Mouse (Mus musculus): ENCODE data around the gene Map2k4. TPM values are rescaled to one million over a fixed set of nuclear protein-coding genes. Genes with fewer than 3 reads are reported as not detected.

The Map2k4 gene
- 77.8 and 83.4 TPM in 2 replicates for polyA plus RNA-seq (2015; fragmentation: Nextera tagmentation; extraction: Ambion mirVana)

DNA sequence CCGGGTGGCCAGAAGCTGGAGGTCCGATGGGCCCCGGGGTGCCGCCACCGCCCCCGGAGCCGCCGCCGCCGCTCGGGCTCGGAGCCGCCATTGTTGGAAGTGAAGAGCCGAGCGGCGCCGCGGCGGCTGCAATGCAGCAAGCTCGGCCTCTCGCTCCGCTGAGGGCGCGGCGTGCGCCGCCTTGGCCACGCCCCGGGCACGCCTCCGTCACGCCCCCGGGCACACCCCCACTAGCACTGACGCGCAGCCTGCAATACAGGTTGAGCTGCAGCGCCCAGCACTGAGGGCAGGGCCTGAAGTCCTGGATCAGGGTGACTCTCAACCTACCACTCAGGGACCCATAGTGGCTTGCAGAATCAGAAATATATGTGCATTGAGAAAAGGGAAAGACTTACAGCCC is at the start of gene Map2k4:
Map2k4 (minus strand) TSS at position 144 of the 400 bp plus-strand sequence.
- peak; percentile 100 for ATAC-seq (replicated peaks)
- Histone ChIP-seq H3K4me2 (replicated peaks) (peak within 1 kb of the TSS; percentile 67), H3K27ac (replicated peaks) (peak within 1 kb of the TSS; percentile 85), H3K9me3 (no peaks in the 10 kb centered on the region), H3K4me1 (peaks cover 21% of the 10 kb centered on the region), H3K4me3 (peak within 1 kb of the TSS; percentile 89), H3K27me3 (no peaks in the 10 kb centered on the region), H3K36me3 (no peaks in the 10 kb centered on the region), H3K9ac (replicated peaks) (peak within 1 kb of the TSS; percentile 94)
- 0% methylated on average over 23 of the region's 36 CpGs for WGBS

GRCm38 (mm10) chr11:65824556-65824955 is 36.5 kb upstream of the Map2k4 start:
- Histone ChIP-seq H3K4me1 (no peaks in the 10 kb centered on the region), H3K4me2 (replicated peaks) (no peak overlapping the region), H3K9ac (replicated peaks) (no peak overlapping the region), H3K4me3 (no peak overlapping the region), H3K36me3 (peaks cover 30% of the 10 kb centered on the region), H3K27me3 (no peaks in the 10 kb centered on the region), H3K9me3 (no peaks in the 10 kb centered on the region), H3K27ac (replicated peaks) (no peak overlapping the region)
- ATAC-seq (replicated peaks), result no peak
- WGBS, result 94% methylated on average over 3 of the region's 3 CpGs

DNA sequence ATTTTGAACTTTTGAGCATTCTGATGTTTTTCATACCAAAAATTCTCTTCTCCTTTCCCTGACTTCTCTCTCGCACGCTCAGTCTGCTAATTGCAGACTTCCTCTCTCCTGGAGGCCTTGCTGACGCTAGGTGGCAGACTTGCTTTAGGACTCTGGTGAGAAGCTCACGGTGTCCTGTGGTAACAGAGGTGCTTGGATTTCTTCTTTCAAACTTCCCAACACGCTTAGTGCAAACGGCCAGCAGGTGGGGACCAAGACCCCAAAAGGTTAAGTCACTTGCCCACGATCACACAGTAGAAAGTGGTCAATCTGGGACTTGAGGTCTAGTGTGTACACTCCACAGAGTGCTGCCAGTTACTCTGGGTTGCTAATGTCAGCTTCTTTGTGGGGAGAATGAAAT is 32.8 kb upstream of the Map2k4 start:
- Histone ChIP-seq H3K27me3 (no peaks in the 10 kb centered on the region), H3K9ac (replicated peaks) (no peak overlapping the region), H3K4me3 (no peak overlapping the region), H3K27ac (replicated peaks) (no peak overlapping the region), H3K4me1 (peaks cover 12% of the 10 kb centered on the region), H3K4me2 (replicated peaks) (no peak overlapping the region), H3K36me3 (peaks cover 29% of the 10 kb centered on the region), H3K9me3 (no peaks in the 10 kb centered on the region)
- 9% methylated on average over 7 of the region's 7 CpGs for WGBS
- peak; percentile 83 for ATAC-seq (replicated peaks)

GRCm38 (mm10) chr11:65820280-65820679 is 32.2 kb upstream of the Map2k4 start:
- H3K4me3 ChIP-seq, result no peak overlapping the region
- no peaks in the 10 kb centered on the region for H3K9me3 ChIP-seq
- H3K27me3 ChIP-seq, result no peaks in the 10 kb centered on the region
- ATAC-seq (replicated peaks), result peak; percentile 42; the same call in 1 of the 2 replicates
- no peak overlapping the region for H3K4me2 ChIP-seq (replicated peaks)
- peaks cover 18% of the 10 kb centered on the region for H3K4me1 ChIP-seq
- no peak overlapping the region for H3K27ac ChIP-seq (replicated peaks)
- WGBS, result 67% methylated on average over 5 of the region's 5 CpGs
- H3K36me3 ChIP-seq, result peaks cover 29% of the 10 kb centered on the region
- H3K9ac ChIP-seq (replicated peaks), result no peak overlapping the region

- 86% methylated on average over 1 of the region's 1 CpGs for WGBS
- Histone ChIP-seq H3K9me3 (no peaks in the 10 kb centered on the region), H3K36me3 (peaks cover 24% of the 10 kb centered on the region), H3K4me2 (replicated peaks) (no peak overlapping the region), H3K27ac (replicated peaks) (no peak overlapping the region), H3K4me3 (no peak overlapping the region), H3K9ac (replicated peaks) (no peak overlapping the region), H3K4me1 (peaks cover 20% of the 10 kb centered on the region), H3K27me3 (no peaks in the 10 kb centered on the region)
- no peak for ATAC-seq (replicated peaks)
These were observed 30.1 kb upstream of the Map2k4 start for GRCm38 (mm10) chr11:65818193-65818592.

DNA sequence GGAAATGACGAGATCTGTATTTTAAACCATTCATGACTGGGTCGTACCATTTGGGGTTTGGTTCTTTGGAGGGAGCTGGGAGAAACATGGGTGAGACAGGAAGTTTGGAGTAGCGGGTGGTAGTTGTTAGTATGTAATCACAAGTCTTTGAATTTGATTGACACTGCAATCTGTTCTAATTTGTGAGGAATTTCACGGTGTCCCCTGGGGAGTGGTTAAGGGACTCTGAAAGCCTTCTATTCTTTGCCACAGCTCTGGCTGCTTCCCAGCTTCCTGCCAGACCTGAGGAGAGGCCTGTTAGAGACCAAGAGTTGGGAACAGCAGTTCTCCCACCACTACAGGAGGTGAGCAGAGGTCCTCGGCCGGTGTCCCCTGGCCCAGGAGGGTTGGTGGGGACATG is 28.1 kb upstream of the Map2k4 start:
- Histone ChIP-seq H3K9ac (replicated peaks) (no peak overlapping the region; the same call in 1 of the 2 replicates), H3K4me1 (peaks cover 28% of the 10 kb centered on the region), H3K4me2 (replicated peaks) (no peak overlapping the region), H3K4me3 (no peak overlapping the region), H3K9me3 (no peaks in the 10 kb centered on the region), H3K36me3 (peaks cover 11% of the 10 kb centered on the region; the same call in 1 of the 2 replicates), H3K27me3 (no peaks in the 10 kb centered on the region), H3K27ac (replicated peaks) (peak overlapping the region; percentile 74)
- ATAC-seq (replicated peaks), result peak; percentile 48
- 28% methylated on average over 6 of the region's 6 CpGs for WGBS

DNA sequence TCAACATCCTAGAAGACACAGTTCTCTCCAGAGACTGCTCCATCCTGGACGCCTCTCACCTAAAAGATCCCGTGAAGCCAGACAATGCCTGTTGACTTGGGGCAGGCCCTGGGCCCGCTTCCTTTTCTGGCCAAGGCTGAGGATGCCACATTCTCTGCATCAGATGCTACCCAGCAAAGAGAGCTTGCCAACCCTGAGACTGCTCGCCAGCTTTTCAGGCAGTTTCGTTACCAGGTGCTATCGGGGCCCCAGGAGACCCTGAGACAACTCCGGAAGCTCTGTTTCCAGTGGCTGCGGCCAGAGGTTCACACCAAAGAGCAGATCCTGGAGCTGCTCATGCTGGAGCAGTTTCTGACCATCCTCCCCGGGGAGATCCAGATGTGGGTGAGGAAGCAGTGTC is 26.3 kb upstream of the Map2k4 start:
- Histone ChIP-seq H3K4me2 (replicated peaks) (no peak overlapping the region), H3K4me1 (peaks cover 33% of the 10 kb centered on the region), H3K4me3 (no peak overlapping the region), H3K9ac (replicated peaks) (no peak overlapping the region), H3K27me3 (no peaks in the 10 kb centered on the region), H3K9me3 (no peaks in the 10 kb centered on the region), H3K27ac (replicated peaks) (no peak overlapping the region), H3K36me3 (peaks cover 11% of the 10 kb centered on the region; the same call in 1 of the 2 replicates)
- WGBS, result 81% methylated on average over 9 of the region's 9 CpGs
- ATAC-seq (replicated peaks), result no peak

- no peak overlapping the region for H3K4me3 ChIP-seq
- H3K9me3 ChIP-seq, result no peaks in the 10 kb centered on the region
- no peak overlapping the region for H3K9ac ChIP-seq (replicated peaks)
- H3K27me3 ChIP-seq, result no peaks in the 10 kb centered on the region
- WGBS, result 25% methylated on average over 5 of the region's 5 CpGs
- no peak overlapping the region for H3K4me2 ChIP-seq (replicated peaks)
- ATAC-seq (replicated peaks), result no peak
- peaks cover 11% of the 10 kb centered on the region; the same call in 1 of the 2 replicates for H3K36me3 ChIP-seq
- peaks cover 49% of the 10 kb centered on the region for H3K4me1 ChIP-seq
- H3K27ac ChIP-seq (replicated peaks), result no peak overlapping the region
These were observed 24.0 kb upstream of the Map2k4 start for GRCm38 (mm10) chr11:65812088-65812487.

DNA sequence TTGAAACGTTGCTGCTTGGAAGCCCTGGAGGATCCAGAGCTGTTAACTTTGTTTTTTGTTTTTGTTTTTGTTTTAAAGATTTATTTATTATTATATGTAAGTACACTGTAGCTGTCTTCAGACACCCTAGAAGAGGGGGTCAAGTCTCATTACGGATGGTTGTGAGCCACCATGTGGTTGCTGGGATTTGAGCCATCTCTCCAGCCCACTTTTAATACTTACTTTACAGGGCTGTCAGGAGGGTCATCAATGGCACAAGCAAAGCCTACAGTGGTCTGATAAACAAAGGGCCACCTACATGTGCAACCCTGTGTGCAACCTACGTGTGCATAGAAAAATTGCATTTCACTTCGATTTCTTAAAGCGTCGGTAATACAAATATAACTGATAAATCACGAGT is 19.5 kb upstream of the Map2k4 start:
- Histone ChIP-seq H3K4me3 (peak overlapping the region; percentile 56), H3K9me3 (no peaks in the 10 kb centered on the region), H3K27ac (replicated peaks) (peak overlapping the region; percentile 71; the same call in 1 of the 2 replicates), H3K4me1 (peaks cover 34% of the 10 kb centered on the region), H3K4me2 (replicated peaks) (peak overlapping the region; percentile 55), H3K36me3 (no peaks in the 10 kb centered on the region), H3K27me3 (no peaks in the 10 kb centered on the region), H3K9ac (replicated peaks) (peak overlapping the region; percentile 67)
- peak; percentile 44; the same call in 1 of the 2 replicates for ATAC-seq (replicated peaks)
- 49% methylated on average over 7 of the region's 7 CpGs for WGBS

- ATAC-seq (replicated peaks), result peak; percentile 97
- under 1% methylated on average over 55 of the region's 58 CpGs for WGBS
- peak within 1 kb of the TSS; percentile 67 for H3K9ac ChIP-seq (replicated peaks)
- H3K27ac ChIP-seq (replicated peaks), result peak within 1 kb of the TSS; percentile 71
- no peaks in the 10 kb centered on the region for H3K9me3 ChIP-seq
- H3K27me3 ChIP-seq, result no peaks in the 10 kb centered on the region
- H3K4me2 ChIP-seq (replicated peaks), result peak within 1 kb of the TSS; percentile 91
- H3K4me3 ChIP-seq, result peak within 1 kb of the TSS; percentile 56
- H3K36me3 ChIP-seq, result no peaks in the 10 kb centered on the region
- H3K4me1 ChIP-seq, result peaks cover 28% of the 10 kb centered on the region
These were observed 18.9 kb upstream of the Map2k4 start, which contains the start of gene Zkscan6 for GRCm38 (mm10) chr11:65806909-65807504. Gene Zkscan6 (plus strand): TSS chr11:65807175.

- WGBS, result 2% methylated on average over 20 of the region's 20 CpGs
- no peaks in the 10 kb centered on the region for H3K9me3 ChIP-seq
- peak overlapping the region; percentile 71; the same call in 1 of the 2 replicates for H3K27ac ChIP-seq (replicated peaks)
- no peaks in the 10 kb centered on the region for H3K36me3 ChIP-seq
- H3K9ac ChIP-seq (replicated peaks), result peak overlapping the region; percentile 67
- peak; percentile 72 for ATAC-seq (replicated peaks)
- H3K27me3 ChIP-seq, result no peaks in the 10 kb centered on the region
- peak overlapping the region; percentile 56 for H3K4me3 ChIP-seq
- peaks cover 28% of the 10 kb centered on the region for H3K4me1 ChIP-seq
- H3K4me2 ChIP-seq (replicated peaks), result peak overlapping the region; percentile 91
These were observed 18.3 kb upstream of the Map2k4 start for GRCm38 (mm10) chr11:65806321-65806904.

DNA sequence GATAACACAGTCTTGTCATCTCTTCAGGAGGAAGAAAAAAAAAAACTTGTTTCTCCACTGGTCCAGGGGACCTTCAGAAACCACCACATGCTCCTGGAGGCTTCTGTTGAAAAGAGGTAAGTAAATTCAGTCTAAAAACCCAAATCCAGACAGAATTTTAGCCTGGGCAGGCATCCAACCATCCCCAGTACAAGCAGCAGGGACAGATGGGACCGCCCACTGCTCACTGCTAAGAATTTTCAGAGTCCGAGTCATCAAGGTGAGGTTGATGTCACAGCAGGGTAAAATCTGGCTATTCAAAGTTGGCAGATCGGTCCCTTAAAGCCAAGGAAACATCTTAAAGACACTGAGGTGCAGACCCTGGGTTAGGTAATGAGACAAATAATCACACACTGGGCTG is 13.8 kb upstream of the Map2k4 start:
- Histone ChIP-seq H3K4me1 (peaks cover 7% of the 10 kb centered on the region; the same call in 1 of the 2 replicates), H3K9me3 (no peaks in the 10 kb centered on the region), H3K27me3 (no peaks in the 10 kb centered on the region), H3K4me2 (replicated peaks) (no peak overlapping the region), H3K36me3 (no peaks in the 10 kb centered on the region), H3K9ac (replicated peaks) (no peak overlapping the region), H3K27ac (replicated peaks) (no peak overlapping the region), H3K4me3 (no peak overlapping the region)
- no peak for ATAC-seq (replicated peaks)
- WGBS, result 56% methylated on average over 3 of the region's 3 CpGs

Measured in forebrain, embryonic 15.5 days (tissue).